ENCODE assay signal across 8 mouse cellular contexts in genomic region chr14:18270529-18271441, GRCm38 (mm10). TPM values are rescaled to one million over a fixed set of nuclear protein-coding genes. Genes with fewer than 3 reads are reported as not detected.
A peak's percentile ranks its signal among the peaks of the same experiment; 100 is the strongest.
DNase-seq lines count a peak whose midpoint lies in the region; ATAC-seq and TF ChIP-seq lines count a peak whose summit lies in the region.

TSS of gene Nkiras1 (plus strand) at chr14:18271136.
TSS of gene Rpl15 (minus strand) at chr14:18271391.

- under 1% methylated on average over 78 of the region's 78 CpGs for WGBS in heart, embryonic 12.5 days
- WGBS in kidney, postnatal 0 days: under 1% methylated on average over 78 of the region's 78 CpGs
- WGBS in liver, embryonic 11.5 days: under 1% methylated on average over 77 of the region's 78 CpGs
- under 1% methylated on average over 78 of the region's 78 CpGs for WGBS in stomach, embryonic 14.5 days

- no peaks in the 10 kb centered on the region for H3K9me3 ChIP-seq in heart, embryonic 12.5 days (replicated peaks)
- no peaks in the 10 kb centered on the region for H3K9me3 ChIP-seq in kidney, postnatal 0 days (replicated peaks; ENCODE audit: low read length)
- H3K9me3 ChIP-seq in liver, embryonic 11.5 days (ENCODE audit: control insufficient read depth, low read length): no peaks in the 10 kb centered on the region
- no peaks in the 10 kb centered on the region for H3K9me3 ChIP-seq in stomach, embryonic 14.5 days (ENCODE audit: control insufficient read depth, low read depth, low read length)

- DNase-seq in CD4-positive helper T cell, adult 2 months (ENCODE audit: low read depth, low spot score): peak; percentile 98
- DNase-seq in brain, embryonic 18.5 days (ENCODE audit: low read depth, low spot score): peak; percentile 95
- DNase-seq in kidney, postnatal 0 days (ENCODE audit: low spot score): peak; percentile 99
- DNase-seq in liver, embryonic 11.5 days (ENCODE audit: low spot score): peak; percentile 97
- DNase-seq in naive thymus-derived CD4-positive, alpha-beta T cell, adult 2 months (ENCODE audit: low read depth): peak; percentile 97

- peak within 1 kb of the TSS; percentile 82 for H3K27ac ChIP-seq in heart, embryonic 12.5 days (ENCODE audit: poor library complexity, severe bottlenecking)
- peak within 1 kb of the TSS; percentile 88 for H3K27ac ChIP-seq in kidney, postnatal 0 days
- H3K27ac ChIP-seq in liver, embryonic 11.5 days (ENCODE audit: low read depth, low read length): peak within 1 kb of the TSS; percentile 70
- H3K27ac ChIP-seq in stomach, embryonic 14.5 days (ENCODE audit: low read length): peak within 1 kb of the TSS; percentile 75

- peak; percentile 98 for ATAC-seq in erythroid progenitor cell, adult 5-6 weeks (replicated peaks; ENCODE audit: low FRiP score, poor library complexity, severe bottlenecking)
- peak; percentile 100 for ATAC-seq in heart, embryonic 12.5 days (ENCODE audit: insufficient number of reproducible peaks, low FRiP score)
- ATAC-seq in kidney, postnatal 0 days (replicated peaks; ENCODE audit: low FRiP score, low read depth): peak; percentile 99
- ATAC-seq in liver, embryonic 11.5 days (replicated peaks; ENCODE audit: low FRiP score): peak; percentile 99
- ATAC-seq in stomach, embryonic 14.5 days (ENCODE audit: insufficient number of reproducible peaks, insufficient read depth, low FRiP score, low read depth): peak; percentile 100

- H3K36me3 ChIP-seq in heart, embryonic 12.5 days: peaks cover 31% of the 10 kb centered on the region
- peaks cover 14% of the 10 kb centered on the region; the same call in 1 of the 2 replicates for H3K36me3 ChIP-seq in kidney, postnatal 0 days (ENCODE audit: insufficient read depth, low read length)
- peaks cover 20% of the 10 kb centered on the region for H3K36me3 ChIP-seq in liver, embryonic 11.5 days (ENCODE audit: control insufficient read depth, insufficient read depth, low read length)
- peaks cover 11% of the 10 kb centered on the region for H3K36me3 ChIP-seq in stomach, embryonic 14.5 days (ENCODE audit: control insufficient read depth, insufficient read depth, low read length)

- H3K27me3 ChIP-seq in heart, embryonic 12.5 days (replicated peaks): no peaks in the 10 kb centered on the region
- no peaks in the 10 kb centered on the region for H3K27me3 ChIP-seq in kidney, postnatal 0 days (ENCODE audit: insufficient read depth, low read length)
- no peaks in the 10 kb centered on the region for H3K27me3 ChIP-seq in liver, embryonic 11.5 days (replicated peaks; ENCODE audit: control insufficient read depth, insufficient read depth, low read length)
- no peaks in the 10 kb centered on the region for H3K27me3 ChIP-seq in stomach, embryonic 14.5 days (ENCODE audit: control insufficient read depth, insufficient read depth, low read length)

- peak; percentile 29; the same call in 1 of the 2 replicates for TF ChIP-seq CTCF in kidney, postnatal 0 days (IDR thresholded peaks at IDR 0.05; ENCODE audit: low read depth)

- peak within 1 kb of the TSS; percentile 80 for H3K4me3 ChIP-seq in heart, embryonic 12.5 days
- H3K4me3 ChIP-seq in kidney, postnatal 0 days (replicated peaks; ENCODE audit: low read depth, low read length): peak within 1 kb of the TSS; percentile 97
- H3K4me3 ChIP-seq in liver, embryonic 11.5 days (ENCODE audit: low read depth, low read length): peak within 1 kb of the TSS; percentile 95
- H3K4me3 ChIP-seq in stomach, embryonic 14.5 days (ENCODE audit: low read depth, low read length): peak within 1 kb of the TSS; percentile 88

- H3K9ac ChIP-seq in heart, embryonic 12.5 days: peak within 1 kb of the TSS; percentile 99
- H3K9ac ChIP-seq in kidney, postnatal 0 days (ENCODE audit: low read depth, low read length): peak within 1 kb of the TSS; percentile 98
- peak within 1 kb of the TSS; percentile 99 for H3K9ac ChIP-seq in liver, embryonic 11.5 days (ENCODE audit: low read depth, low read length)
- peak within 1 kb of the TSS; percentile 98 for H3K9ac ChIP-seq in stomach, embryonic 14.5 days (replicated peaks; ENCODE audit: low read depth, low read length)

- H3K4me2 ChIP-seq in heart, embryonic 12.5 days: peak within 1 kb of the TSS; percentile 87
- peak within 1 kb of the TSS; percentile 74 for H3K4me2 ChIP-seq in kidney, postnatal 0 days (ENCODE audit: low read length)
- H3K4me2 ChIP-seq in liver, embryonic 11.5 days: peak within 1 kb of the TSS; percentile 80
- peak within 1 kb of the TSS; percentile 74 for H3K4me2 ChIP-seq in stomach, embryonic 14.5 days (replicated peaks; ENCODE audit: low read depth, low read length)

- peaks cover 8% of the 10 kb centered on the region for H3K4me1 ChIP-seq in heart, embryonic 12.5 days (replicated peaks)
- no peaks in the 10 kb centered on the region for H3K4me1 ChIP-seq in kidney, postnatal 0 days (replicated peaks; ENCODE audit: insufficient read depth, low read length)
- H3K4me1 ChIP-seq in liver, embryonic 11.5 days (replicated peaks; ENCODE audit: control insufficient read depth, insufficient read depth, low read length): 0 out of 2 replicates have a peak, but pooled peaks cover 2% of the 10 kb centered on the region
- H3K4me1 ChIP-seq in stomach, embryonic 14.5 days (ENCODE audit: control insufficient read depth, insufficient read depth, low read length): no peaks in the 10 kb centered on the region

RNA-seq across cellular contexts. Expression of gene Nkiras1, which starts in this region (rescaled TPM):
- total RNA-seq in erythroid progenitor cell, adult 5-6 weeks (2015; ENCODE audit: low replicate concordance): 0.36 and 3.8 TPM in 2 replicates
- 0.30 and 2.6 TPM in 2 replicates for total RNA-seq in erythroid progenitor cell, adult 5-6 weeks (2017; ENCODE audit: low replicate concordance)
- 18.5 and 19.1 TPM in 2 replicates for polyA plus RNA-seq in heart, embryonic 12.5 days (2016; fragmentation: Nextera tagmentation; extraction: Ambion mirVana)
- 18.0 and 18.1 TPM in 2 replicates for polyA plus RNA-seq in kidney, postnatal 0 days (2015; fragmentation: Nextera tagmentation; extraction: Ambion mirVana)
- polyA plus RNA-seq in liver, embryonic 11.5 days (2014; fragmentation: Nextera tagmentation; extraction: Ambion mirVana): 15.3 and 17.0 TPM in 2 replicates
- 15.6 and 19.0 TPM in 2 replicates for polyA plus RNA-seq in stomach, embryonic 14.5 days (2014; fragmentation: Nextera tagmentation; extraction: Ambion mirVana)

RNA-seq across cellular contexts. Expression of gene Rpl15, which starts in this region (rescaled TPM):
- 659 and 700 TPM in 2 replicates for total RNA-seq in erythroid progenitor cell, adult 5-6 weeks (2015; ENCODE audit: low replicate concordance)
- total RNA-seq in erythroid progenitor cell, adult 5-6 weeks (2017; ENCODE audit: low replicate concordance): 382 and 679 TPM in 2 replicates
- polyA plus RNA-seq in heart, embryonic 12.5 days (2016; fragmentation: Nextera tagmentation; extraction: Ambion mirVana): 293 and 314 TPM in 2 replicates
- 472 and 558 TPM in 2 replicates for polyA plus RNA-seq in kidney, postnatal 0 days (2015; fragmentation: Nextera tagmentation; extraction: Ambion mirVana)
- 546 and 598 TPM in 2 replicates for polyA plus RNA-seq in liver, embryonic 11.5 days (2014; fragmentation: Nextera tagmentation; extraction: Ambion mirVana)
- 520 and 544 TPM in 2 replicates for polyA plus RNA-seq in stomach, embryonic 14.5 days (2014; fragmentation: Nextera tagmentation; extraction: Ambion mirVana)

Comparison
In these comparisons a context has a peak if more than half of its experiments do, and no peak if none do; other contexts are left out.
1. Peak in every context shown above with its lines: DNase-seq, ATAC-seq, H3K4me3 ChIP-seq and H3K27ac ChIP-seq.